Mouse (Mus musculus): ENCODE data around the gene Krt71.
"Not testable (repeated sequence)": the region's sequence is repeated elsewhere in the genome, so short reads cannot be mapped to it uniquely, and the experiment has no call there.

Gene Krt71

DNA sequence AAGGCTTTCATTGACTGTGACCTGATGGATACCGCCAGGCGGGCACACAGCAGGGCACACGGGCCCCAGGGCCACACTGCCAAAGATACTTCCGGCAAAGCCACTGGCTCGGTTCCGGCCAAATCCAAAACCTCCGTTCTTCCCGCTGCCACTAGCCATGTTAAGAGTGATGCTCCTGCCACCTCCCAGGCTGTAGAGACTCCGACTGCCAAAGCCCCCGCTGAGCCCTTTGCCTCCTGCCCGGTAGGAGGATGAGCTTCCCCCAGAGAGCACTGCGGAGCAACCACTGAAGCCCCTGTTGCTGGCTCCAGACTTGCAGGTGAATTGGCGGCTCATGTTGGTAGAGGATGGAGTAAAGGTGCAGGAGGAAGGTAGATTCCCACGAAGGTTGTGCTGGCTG, at the start of gene Krt71:
Gene Krt71, minus strand, starts transcription at position 399 of the 400 bp plus-strand sequence.
- no peak for DNase-seq (ENCODE audit: low read depth)

DNA sequence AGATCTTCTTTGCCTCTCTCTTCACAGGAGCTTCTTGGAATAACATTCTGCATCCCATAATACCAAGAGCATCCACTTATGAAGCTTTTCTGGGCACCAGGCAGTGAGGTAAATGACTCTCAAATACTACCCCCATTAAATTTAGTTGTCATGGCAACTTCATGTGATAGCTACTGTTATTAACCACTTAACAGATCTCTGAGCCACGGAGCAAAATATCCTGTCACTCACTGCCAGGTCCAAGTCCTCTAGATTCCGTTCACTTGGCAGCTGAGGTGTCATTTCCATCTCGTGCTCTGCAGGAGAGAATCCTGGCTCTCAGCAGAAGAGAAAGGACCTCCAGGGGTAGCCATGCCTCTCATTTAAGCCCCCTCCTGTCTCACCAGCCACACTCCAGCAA, 48.0 kb upstream of the Krt71 start:
- DNase-seq (ENCODE audit: low read depth) = no peak

- no peak for DNase-seq (ENCODE audit: low read depth)
Observed at GRCm38 (mm10) chr15:101786360-101786759, 43.5 kb upstream of the Krt71 start, which contains the start of gene Krt72. Krt72 (minus strand) TSS chr15:101786460.

DNA sequence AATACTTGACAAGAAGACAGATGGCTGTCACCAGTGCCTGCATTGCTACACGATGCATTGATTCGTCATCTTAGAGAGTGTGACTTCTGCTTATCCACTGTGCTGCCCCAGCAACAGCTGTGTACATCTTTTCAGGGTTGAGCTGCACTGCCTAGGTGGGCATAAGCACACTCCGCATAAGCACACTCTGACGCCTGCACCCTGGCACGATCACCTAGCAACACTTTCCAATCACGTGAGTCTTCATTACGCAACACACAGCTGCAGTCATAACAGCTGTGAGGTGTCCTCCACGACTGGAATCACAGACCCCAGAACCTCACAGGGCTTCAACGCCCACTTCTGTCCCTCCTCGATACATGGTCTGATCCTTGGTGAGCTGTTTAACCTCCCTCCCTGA, 30.5 kb upstream of the Krt71 start:
- no peak for DNase-seq (ENCODE audit: low read depth)

DNA sequence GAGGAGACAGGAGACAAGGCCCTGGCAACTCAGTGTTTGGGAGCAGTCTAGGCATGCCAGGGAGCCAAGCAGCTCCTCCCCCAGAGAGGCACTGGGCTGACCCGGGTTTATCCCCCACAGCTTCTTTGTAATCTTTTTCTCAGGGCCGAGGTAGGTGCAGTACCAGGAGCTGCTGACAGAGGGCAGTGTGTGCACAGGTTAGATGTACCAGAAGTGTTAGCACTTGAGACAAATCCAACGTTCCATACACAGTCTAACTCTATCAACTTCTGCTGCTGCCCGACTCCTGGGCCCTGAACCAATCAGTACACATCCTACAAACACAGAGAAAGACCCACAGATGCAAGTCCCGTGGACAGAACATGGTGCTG, 29.8 kb upstream of the Krt71 start:
- DNase-seq (ENCODE audit: low read depth) = peak; percentile 78

DNA sequence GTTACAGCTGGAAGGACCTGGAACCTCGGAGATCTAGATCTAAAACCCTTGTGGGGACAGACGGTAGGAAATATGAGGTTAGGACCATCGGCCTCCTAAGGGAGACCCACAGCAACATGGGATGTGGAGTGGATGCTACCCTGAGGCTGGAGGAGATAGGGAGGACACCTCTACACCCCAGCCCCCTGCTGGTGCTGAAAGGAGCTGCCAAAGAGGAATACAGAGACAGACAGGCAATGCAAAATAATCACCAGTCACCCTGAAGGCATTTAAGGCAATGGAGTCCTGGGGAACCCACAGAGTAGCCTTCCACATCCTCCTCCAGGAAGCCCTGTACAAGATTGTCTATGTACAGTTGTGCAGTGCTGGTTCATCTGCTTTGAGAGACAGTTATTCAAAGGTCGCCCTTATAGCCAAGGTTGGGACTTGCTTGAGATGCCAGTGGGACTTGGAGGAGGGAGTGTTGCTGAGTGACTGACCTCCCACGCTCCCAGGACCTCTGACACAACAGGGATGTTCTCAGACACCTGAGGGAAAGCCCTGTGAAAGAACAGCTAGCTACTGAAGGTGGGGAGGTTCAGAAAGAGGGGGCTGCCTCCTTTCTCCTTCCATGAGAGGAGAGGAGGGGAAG, 29.3 kb upstream of the Krt71 start:
- peak; percentile 29 for DNase-seq (ENCODE audit: low read depth)

DNA sequence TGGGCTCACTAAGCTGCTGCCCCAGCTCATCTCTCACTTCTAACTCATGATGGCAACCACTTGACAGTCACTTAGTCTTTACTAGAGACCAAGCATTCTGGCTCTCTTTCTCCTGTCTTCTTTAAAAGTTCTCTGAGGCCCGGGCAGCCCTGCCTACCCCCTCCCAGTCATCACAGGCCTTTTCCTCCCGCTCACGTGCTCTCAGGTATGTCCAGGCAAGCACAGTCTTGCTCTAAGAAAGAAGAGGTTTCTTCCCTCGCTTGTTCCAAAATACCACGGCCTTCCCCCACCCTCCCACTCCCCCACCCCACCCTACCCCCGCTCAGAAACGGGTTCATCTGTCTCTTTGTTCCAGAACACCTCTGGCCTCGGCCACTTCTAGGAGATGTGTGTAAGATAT, 27.3 kb upstream of the Krt71 start:
- no peak for DNase-seq (ENCODE audit: low read depth)

DNA sequence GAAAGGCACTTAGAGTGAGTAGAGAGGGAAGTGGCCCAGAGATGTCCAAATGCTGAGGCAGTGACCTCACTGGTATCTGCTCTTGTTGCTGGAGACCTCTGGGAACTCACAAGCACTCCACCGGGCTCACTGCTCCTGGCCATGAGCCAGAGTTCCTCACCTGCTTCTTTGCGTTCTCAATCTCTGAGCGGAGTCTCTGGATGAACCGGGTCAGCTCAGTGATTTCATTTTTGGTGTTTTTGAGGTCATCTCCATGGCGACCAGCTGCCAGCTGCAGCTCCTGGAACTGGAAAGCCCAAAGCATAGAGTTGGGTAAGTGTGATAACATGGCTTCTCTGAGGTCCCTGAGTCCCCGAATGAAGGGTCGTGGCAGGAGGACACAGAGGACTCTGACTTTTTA, 5.1 kb downstream of the Krt71 start:
- DNase-seq (ENCODE audit: low read depth) = no peak

- no peak for DNase-seq (ENCODE audit: low read depth)
Observed at GRCm38 (mm10) chr15:101730653-101731052, 12.3 kb downstream of the Krt71 start.

DNA sequence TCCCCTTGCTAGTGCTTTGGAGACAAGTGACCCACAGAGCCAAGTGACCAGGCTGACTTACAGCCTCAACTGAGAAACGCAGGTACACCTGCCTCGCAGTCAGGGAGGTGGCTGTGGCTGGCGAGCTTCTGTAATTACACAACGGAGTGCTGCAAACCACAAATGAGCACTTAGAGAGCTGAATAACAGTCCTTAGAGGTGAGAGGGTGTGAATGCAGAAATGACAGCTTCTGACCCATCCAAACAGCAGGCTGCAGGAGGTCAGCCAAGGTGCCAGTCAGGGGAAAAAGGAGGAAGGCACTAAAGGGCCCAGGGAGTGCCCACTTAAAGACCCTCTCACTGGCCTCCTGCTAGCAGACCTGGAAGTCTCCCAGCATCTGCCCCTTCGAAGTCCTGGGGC, 18.2 kb downstream of the Krt71 start:
- DNase-seq (ENCODE audit: low read depth) = no peak

DNA sequence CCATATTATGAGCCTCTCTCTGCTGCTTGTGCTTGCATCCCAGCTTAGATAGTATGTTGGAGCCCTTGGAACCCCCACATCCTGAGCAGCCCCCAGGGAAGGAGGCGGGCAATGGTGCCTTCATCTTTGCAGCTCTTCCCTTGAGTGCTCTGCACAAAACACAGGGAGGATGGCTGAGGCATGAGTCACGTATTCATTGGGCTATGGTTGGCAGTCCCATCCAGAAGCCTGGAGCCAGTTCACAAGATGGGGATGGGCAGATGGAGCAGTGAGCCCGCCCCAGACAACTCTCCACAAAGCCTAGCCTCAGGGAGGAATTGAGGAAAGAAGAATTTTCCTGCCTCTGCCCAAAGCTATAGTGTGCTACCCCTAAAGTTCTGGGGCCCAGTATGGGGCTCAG, 27.1 kb downstream of the Krt71 start:
- DNase-seq (ENCODE audit: low read depth) = no peak

- DNase-seq (ENCODE audit: low read depth) = no peak
Observed at GRCm38 (mm10) chr15:101714356-101714755, 28.6 kb downstream of the Krt71 start.

GRCm38 (mm10) chr15:101713731-101714130, 29.2 kb downstream of the Krt71 start:
- DNase-seq (ENCODE audit: low read depth) = no peak

- no peak for DNase-seq (ENCODE audit: low read depth)
Observed at GRCm38 (mm10) chr15:101712720-101713119, 30.2 kb downstream of the Krt71 start, which contains the start of gene Krt5. Krt5 (minus strand) TSS chr15:101712898.

DNA sequence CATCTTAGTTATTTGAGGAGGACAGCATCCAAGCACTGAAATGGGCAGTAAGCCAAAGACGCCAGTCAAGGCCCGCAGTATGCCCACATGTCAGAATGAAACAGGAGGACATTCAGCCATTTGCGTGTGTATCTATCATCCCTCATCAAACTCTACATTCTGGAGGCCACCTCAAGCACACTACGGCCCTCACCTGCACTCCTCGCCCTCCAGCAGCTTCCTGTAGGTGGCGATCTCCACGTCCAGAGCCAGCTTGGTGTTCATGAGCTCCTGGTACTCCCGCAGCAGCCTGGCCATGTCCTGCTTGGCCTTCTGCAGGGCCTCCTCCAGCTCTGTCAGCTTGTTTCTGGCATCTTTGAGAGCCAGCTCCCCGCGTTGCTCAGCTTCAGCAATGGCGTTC, 34.2 kb downstream of the Krt71 start:
- DNase-seq (ENCODE audit: low read depth) = no peak

DNA sequence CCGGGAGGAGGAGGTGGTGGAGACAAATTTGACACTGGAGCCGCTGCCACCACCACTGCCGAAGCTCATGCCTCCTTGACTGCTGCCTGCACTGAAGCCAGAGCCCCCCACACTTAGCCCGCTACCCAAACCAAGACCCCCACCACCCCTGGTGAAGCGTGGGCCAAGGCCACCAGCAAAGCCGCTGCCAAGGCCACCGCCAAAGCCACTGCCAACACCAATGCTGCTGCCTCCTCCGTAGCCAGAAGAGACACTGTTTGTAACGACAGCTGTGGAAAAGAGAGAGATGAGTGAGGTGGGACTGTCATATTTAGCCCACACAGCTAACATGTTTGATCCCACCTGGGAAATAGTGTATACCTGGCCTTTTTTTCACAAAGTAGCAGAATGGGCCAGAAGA, 35.5 kb downstream of the Krt71 start:
- DNase-seq (ENCODE audit: low read depth) = no peak

DNA sequence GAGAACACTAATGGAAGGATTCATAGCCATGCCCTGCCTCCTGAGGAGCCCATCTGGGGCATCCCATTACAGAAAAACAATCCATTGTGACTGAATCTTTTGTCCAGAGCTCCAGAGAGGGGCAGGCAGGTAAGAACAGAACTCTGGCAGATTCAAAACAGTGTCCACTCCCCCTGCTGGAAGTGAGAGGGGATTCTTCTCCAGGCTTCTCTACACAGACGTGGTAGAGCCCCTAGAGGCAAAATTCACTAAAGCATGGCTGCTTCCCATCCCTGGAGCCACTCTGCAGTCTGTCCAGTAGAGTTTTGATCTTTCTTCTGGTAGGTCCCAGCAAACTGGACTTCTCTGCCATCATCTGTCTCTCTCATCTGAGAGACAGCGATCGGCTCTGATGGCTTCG, 38.8 kb downstream of the Krt71 start:
- DNase-seq (ENCODE audit: low read depth) = peak; percentile 4

- no peak for DNase-seq (ENCODE audit: low read depth)
Observed at GRCm38 (mm10) chr15:101702380-101702779, 40.5 kb downstream of the Krt71 start.

DNA sequence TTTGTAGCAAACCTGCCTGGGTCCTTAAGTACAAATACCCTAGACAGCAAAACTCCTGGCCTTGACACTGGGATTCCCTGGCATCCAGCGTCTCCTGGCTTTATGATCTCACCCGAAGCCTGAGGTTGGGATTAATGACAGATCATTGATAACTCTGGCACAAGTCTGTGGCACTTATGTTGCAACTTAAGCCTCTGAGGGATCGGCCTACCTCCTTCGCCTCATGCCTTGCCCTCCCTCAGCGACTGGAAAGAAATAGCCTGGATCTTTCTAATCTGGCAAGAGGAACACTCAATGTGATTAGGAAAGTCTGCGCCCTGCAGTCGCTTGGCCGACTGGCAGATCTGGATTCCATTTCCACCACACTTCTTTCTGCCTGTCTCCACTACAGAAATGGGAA, 43.0 kb downstream of the Krt71 start:
- DNase-seq (ENCODE audit: low read depth) = no peak

DNA sequence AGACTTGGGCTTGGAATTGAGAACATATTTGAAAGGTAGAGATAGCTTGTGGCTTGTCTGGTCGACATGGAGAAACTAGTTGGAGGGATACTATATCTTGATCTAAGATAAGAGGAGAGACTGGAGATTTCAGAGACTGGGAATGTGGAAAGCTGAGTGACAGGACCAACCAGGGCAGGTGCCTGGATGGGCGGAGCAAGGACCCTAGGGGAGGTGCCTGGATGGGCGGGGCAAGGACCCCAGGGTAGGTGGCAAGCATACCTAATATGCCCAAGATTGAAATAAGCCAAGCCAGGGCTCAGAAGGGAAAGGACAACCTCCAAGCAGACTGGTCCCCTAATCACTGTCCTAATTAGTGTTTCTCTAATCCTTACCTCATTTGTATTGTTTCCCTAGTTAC, 43.7 kb downstream of the Krt71 start:
- DNase-seq (ENCODE audit: low read depth) = no peak

- DNase-seq (ENCODE audit: low read depth) = no peak
Observed at GRCm38 (mm10) chr15:101697326-101698188, 45.4 kb downstream of the Krt71 start.

GRCm38 (mm10) chr15:101694207-101694606, 48.7 kb downstream of the Krt71 start, which contains the start of gene Krt6a:
Krt6a (minus strand) TSS chr15:101694307.
- no peak for DNase-seq (ENCODE audit: low read depth)

GRCm38 (mm10) chr15:101690460-101690859, 52.4 kb downstream of the Krt71 start:
- not testable (repeated sequence) for DNase-seq (ENCODE audit: low read depth)
